Mouse (Mus musculus): Measurements from ENCODE around the gene Gm14325.
"Not testable (repeated sequence)": the region's sequence is repeated elsewhere in the genome, so short reads cannot be mapped to it uniquely, and the experiment has no call there.

The Gm14325 gene

GRCm38 (mm10) chr2:177839901-177840663 is at the start of gene Gm14325:
Gene Gm14325, minus strand, starts transcription at chr2:177840336.
- DNase-seq (ENCODE audit: low read depth in 2 of 2, low spot score in 2 of 2): peak in 1 of 2 experiments; percentile 39

GRCm38 (mm10) chr2:177887743-177888142 is 47.6 kb upstream of the Gm14325 start:
- not testable (repeated sequence) for DNase-seq (ENCODE audit: low read depth in 2 of 2, low spot score in 2 of 2)

GRCm38 (mm10) chr2:177862254-177862653 is 22.1 kb upstream of the Gm14325 start:
- DNase-seq (ENCODE audit: low read depth in 2 of 2, low spot score in 2 of 2): not testable (repeated sequence)

- DNase-seq (ENCODE audit: low read depth in 2 of 2, low spot score in 2 of 2): not testable (repeated sequence)
Measured at GRCm38 (mm10) chr2:177843666-177844065, 3.5 kb upstream of the Gm14325 start.

GRCm38 (mm10) chr2:177836756-177837155 is 3.4 kb downstream of the Gm14325 start:
- not testable (repeated sequence) for DNase-seq (ENCODE audit: low read depth in 2 of 2, low spot score in 2 of 2)

GRCm38 (mm10) chr2:177835733-177836536 is 4.2 kb downstream of the Gm14325 start:
- not testable (repeated sequence) for DNase-seq (ENCODE audit: low read depth in 2 of 2, low spot score in 2 of 2)

GRCm38 (mm10) chr2:177821952-177822351 is 18.2 kb downstream of the Gm14325 start:
- not testable (repeated sequence) for DNase-seq (ENCODE audit: low read depth in 2 of 2, low spot score in 2 of 2)

GRCm38 (mm10) chr2:177806170-177806569 is 34.0 kb downstream of the Gm14325 start:
- DNase-seq (ENCODE audit: low read depth in 2 of 2, low spot score in 2 of 2): not testable (repeated sequence)

GRCm38 (mm10) chr2:177787351-177787750 is 52.8 kb downstream of the Gm14325 start:
- DNase-seq (ENCODE audit: low read depth in 2 of 2, low spot score in 2 of 2): not testable (repeated sequence)
